ENCODE assay signal across 8 mouse cellular contexts in genomic region chr9:37460043-37460960, GRCm38 (mm10). TPM values are rescaled to one million over a fixed set of nuclear protein-coding genes. Genes with fewer than 3 reads are reported as not detected.
DNase-seq lines count a peak whose midpoint lies in the region; ATAC-seq and TF ChIP-seq lines count a peak whose summit lies in the region.

No protein-coding gene starts in this region.

- TF ChIP-seq POLR2A in cortical plate, adult 2 months (IDR thresholded peaks at IDR 0.05; ENCODE audit: extremely low read depth, insufficient read depth, low read length), result no peak

- H3K4me2 ChIP-seq in heart, embryonic 14.5 days (ENCODE audit: low read length), result peak overlapping the region; percentile 98
- peak overlapping the region; percentile 96 for H3K4me2 ChIP-seq in lung, embryonic 15.5 days

- WGBS in heart, embryonic 14.5 days, result 1% methylated on average over 77 of the region's 81 CpGs
- WGBS in lung, embryonic 15.5 days, result under 1% methylated on average over 70 of the region's 81 CpGs

- peak; percentile 25 for DNase-seq in A20 (ENCODE audit: low read depth, low spot score)
- DNase-seq in ES-E14 (ENCODE audit: low read depth, low spot score), result no peak
- peak; percentile 11 to 60 for DNase-seq in kidney, postnatal 36 days
- peak; percentile 66 to 70 for DNase-seq in right cerebral cortex, postnatal 10 days (ENCODE audit: low spot score in 2 of 2)

- peaks cover 3 to 5% of the 10 kb centered on the region in 2 experiments; a peak in 2 of 4 replicates for H3K4me1 ChIP-seq in ES-E14 (ENCODE audit: control insufficient read depth in 2 of 2, insufficient read depth in 2 of 2, low read length in 2 of 2, poor library complexity in 1 of 2)
- H3K4me1 ChIP-seq in cortical plate, adult 2 months (ENCODE audit: control insufficient read depth, insufficient read depth, low read length), result peaks cover 4% of the 10 kb centered on the region; the same call in 1 of the 2 replicates
- H3K4me1 ChIP-seq in heart, embryonic 14.5 days (ENCODE audit: control insufficient read depth in 2 of 2, insufficient read depth in 2 of 2, low read length in 2 of 2), result peaks cover 3 to 12% of the 10 kb centered on the region in 2 experiments
- peaks cover 24% of the 10 kb centered on the region for H3K4me1 ChIP-seq in lung, embryonic 15.5 days

- no peaks in the 10 kb centered on the region for H3K36me3 ChIP-seq in ES-E14 (ENCODE audit: control insufficient read depth, insufficient read depth, low read length, poor library complexity, severe bottlenecking)
- no peaks in the 10 kb centered on the region for H3K36me3 ChIP-seq in heart, embryonic 14.5 days (ENCODE audit: control insufficient read depth, insufficient read depth, low read length)
- H3K36me3 ChIP-seq in lung, embryonic 15.5 days, result no peaks in the 10 kb centered on the region

- no peak overlapping the region for H3K27ac ChIP-seq in ES-E14 (ENCODE audit: insufficient read depth, low read depth, low read length, poor library complexity, severe bottlenecking)
- peak overlapping the region; percentile 83 for H3K27ac ChIP-seq in cortical plate, adult 2 months (ENCODE audit: insufficient read depth, low read length)
- no peak overlapping the region for H3K27ac ChIP-seq in heart, embryonic 14.5 days (replicated peaks in 1 of 2; ENCODE audit: control insufficient read depth in 1 of 2, insufficient read depth in 1 of 2, low read depth in 2 of 2, low read length in 2 of 2)
- no peak overlapping the region for H3K27ac ChIP-seq in lung, embryonic 15.5 days

- peaks cover 71% of the 10 kb centered on the region for H3K27me3 ChIP-seq in heart, embryonic 14.5 days (ENCODE audit: control insufficient read depth, insufficient read depth, low read length)
- H3K27me3 ChIP-seq in lung, embryonic 15.5 days, result peaks cover 80% of the 10 kb centered on the region

- no peaks in the 10 kb centered on the region for H3K9me3 ChIP-seq in ES-E14 (ENCODE audit: control insufficient read depth, insufficient read depth, low read depth, low read length)
- H3K9me3 ChIP-seq in heart, embryonic 14.5 days (ENCODE audit: control insufficient read depth, low read length), result no peaks in the 10 kb centered on the region
- no peaks in the 10 kb centered on the region for H3K9me3 ChIP-seq in lung, embryonic 15.5 days

- peak overlapping the region; percentile 62 for H3K4me3 ChIP-seq in ES-E14 (ENCODE audit: insufficient read depth in 1 of 2, low read depth in 1 of 2, low read length in 2 of 2, poor library complexity in 1 of 2, severe bottlenecking in 1 of 2)
- peak overlapping the region; percentile 47 for H3K4me3 ChIP-seq in cortical plate, adult 2 months (ENCODE audit: insufficient read depth, low read length)
- peak overlapping the region; percentile 38 to 56 for H3K4me3 ChIP-seq in heart, embryonic 14.5 days (ENCODE audit: control insufficient read depth in 1 of 2, insufficient read depth in 1 of 2, low read depth in 1 of 2, low read length in 2 of 2)
- H3K4me3 ChIP-seq in lung, embryonic 15.5 days, result peak overlapping the region; percentile 46

- no peak for ATAC-seq in heart, embryonic 14.5 days (ENCODE audit: insufficient number of reproducible peaks, insufficient read depth, low FRiP score, low read depth)
- peak; percentile 64; the same call in 1 of the 2 replicates for ATAC-seq in lung, embryonic 15.5 days (ENCODE audit: borderline replicate concordance, extremely low read depth, low FRiP score, low TSS enrichment)
- ATAC-seq in erythroid progenitor cell, adult 5-6 weeks (replicated peaks; ENCODE audit: low FRiP score, poor library complexity, severe bottlenecking), result no peak

- H3K9ac ChIP-seq in ES-E14 (ENCODE audit: insufficient read depth, low read depth, low read length, poor library complexity, severe bottlenecking), result peak overlapping the region; percentile 4; the same call in 1 of the 2 replicates
- H3K9ac ChIP-seq in heart, embryonic 14.5 days (ENCODE audit: low read length), result peak overlapping the region; percentile 32
- 0 out of 2 replicates have a peak overlapping the region, but pooled peaks have one; percentile 18 for H3K9ac ChIP-seq in lung, embryonic 15.5 days

- no peak for TF ChIP-seq CTCF in cortical plate, adult 2 months (IDR thresholded peaks at IDR 0.05; ENCODE audit: extremely low read depth, insufficient read depth, low read length)

- in situ Hi-C loops in ES-E14 (cut with MboI; ENCODE audit: low sequenced_read_pairs in 2 of 2, unreplicated experiment in 2 of 2), result no loop called here

TF ChIP-seq in ES-E14, 5 proteins besides CTCF, POLR2A, EP300 and RAD21:
- TF ChIP-seq MAFK (IDR thresholded peaks at IDR 0.05; ENCODE audit: insufficient read depth, low read depth, low read length) (no peak), CHD2 (IDR thresholded peaks at IDR 0.05; ENCODE audit: low read depth, low read length) (no peak), ZNF384 (IDR thresholded peaks at IDR 0.05; ENCODE audit: low read depth, low read length) (no peak), ZC3H11A (IDR thresholded peaks at IDR 0.05; ENCODE audit: borderline replicate concordance, low read depth, low read length) (no peak), HCFC1 (IDR thresholded peaks at IDR 0.05; ENCODE audit: borderline replicate concordance, insufficient read depth, low read length) (no peak)

RNA-seq across cellular contexts. Expression of gene Robo3, which starts 27.3 kb away (rescaled TPM):
- total RNA-seq in ES-E14 (2012; rRNA removed), result 1.2 and 1.4 TPM in 2 replicates
- polyA plus RNA-seq in cortical plate, adult 2 months (2012; rRNA removed), result 66.5 and 71.0 TPM in 2 replicates
- 0.15 and 0.16 TPM in 2 replicates for polyA plus RNA-seq in heart, embryonic 14.5 days (2014; fragmentation: Nextera tagmentation; extraction: Ambion mirVana)
- 0.18 and 0.21 TPM in 2 replicates for polyA plus RNA-seq in lung, embryonic 15.5 days (2015; fragmentation: Nextera tagmentation; extraction: Ambion mirVana)
- total RNA-seq in erythroid progenitor cell, adult 5-6 weeks (2015; ENCODE audit: low replicate concordance), result not detected in 2 replicates
- not detected in 2 replicates for total RNA-seq in erythroid progenitor cell, adult 5-6 weeks (2017; ENCODE audit: low replicate concordance)

RNA-seq across cellular contexts. Expression of gene Msantd2, which starts 28.8 kb away (rescaled TPM):
- 66.9 and 81.3 TPM in 2 replicates for total RNA-seq in ES-E14 (2012; rRNA removed)
- 35.4 and 36.7 TPM in 2 replicates for polyA plus RNA-seq in cortical plate, adult 2 months (2012; rRNA removed)
- 13.8 and 17.5 TPM in 2 replicates for polyA plus RNA-seq in heart, embryonic 14.5 days (2014; fragmentation: Nextera tagmentation; extraction: Ambion mirVana)
- polyA plus RNA-seq in lung, embryonic 15.5 days (2015; fragmentation: Nextera tagmentation; extraction: Ambion mirVana), result 26.1 and 26.9 TPM in 2 replicates
- total RNA-seq in erythroid progenitor cell, adult 5-6 weeks (2015; ENCODE audit: low replicate concordance), result 5.0 and 8.3 TPM in 2 replicates
- total RNA-seq in erythroid progenitor cell, adult 5-6 weeks (2017; ENCODE audit: low replicate concordance), result 0.91 and 1.0 TPM in 2 replicates

RNA-seq across cellular contexts. Expression of gene Robo4, which starts 58.6 kb away (rescaled TPM):
- 10.8 and 11.2 TPM in 2 replicates for total RNA-seq in ES-E14 (2012; rRNA removed)
- 6.4 and 6.9 TPM in 2 replicates for polyA plus RNA-seq in cortical plate, adult 2 months (2012; rRNA removed)
- 10.4 and 11.3 TPM in 2 replicates for polyA plus RNA-seq in heart, embryonic 14.5 days (2014; fragmentation: Nextera tagmentation; extraction: Ambion mirVana)
- polyA plus RNA-seq in lung, embryonic 15.5 days (2015; fragmentation: Nextera tagmentation; extraction: Ambion mirVana), result 20.6 and 23.7 TPM in 2 replicates
- not detected in 2 replicates for total RNA-seq in erythroid progenitor cell, adult 5-6 weeks (2015; ENCODE audit: low replicate concordance)
- not detected in 2 replicates for total RNA-seq in erythroid progenitor cell, adult 5-6 weeks (2017; ENCODE audit: low replicate concordance)

Comparison
In these comparisons a context has a peak if more than half of its experiments do, and no peak if none do; other contexts are left out.
1. RNA of gene Robo3, which starts 27.3 kb away (polyA plus RNA-seq): 66.5 to 71.0 TPM in cortical plate, adult 2 months; 0.18 to 0.21 TPM in lung, embryonic 15.5 days and 0.15 to 0.16 TPM in heart, embryonic 14.5 days; every median in the first group is over 10 times any median in the second.
2. Peak in every context shown above with its lines, with median percentiles within 50 percentile points of each other: H3K4me3 ChIP-seq and H3K9ac ChIP-seq.